Mouse (Mus musculus) lung, postnatal 4 days (tissue): ENCODE measurements at regions not wholly inside any gene's neighbourhood (a gene's known extent, or its start where the extent isn't known, plus 50 kb on each side); places are given as distances from the start of the nearest gene placed in this dataset.
"Not testable (repeated sequence)": the region's sequence is repeated elsewhere in the genome, so short reads cannot be mapped to it uniquely, and the experiment has no call there.

ENCODE experiments used
- DNase-seq, 2 experiments: peaks; one replicate each; pipeline ENCODE4 v3.0.0; 2021

DNA sequence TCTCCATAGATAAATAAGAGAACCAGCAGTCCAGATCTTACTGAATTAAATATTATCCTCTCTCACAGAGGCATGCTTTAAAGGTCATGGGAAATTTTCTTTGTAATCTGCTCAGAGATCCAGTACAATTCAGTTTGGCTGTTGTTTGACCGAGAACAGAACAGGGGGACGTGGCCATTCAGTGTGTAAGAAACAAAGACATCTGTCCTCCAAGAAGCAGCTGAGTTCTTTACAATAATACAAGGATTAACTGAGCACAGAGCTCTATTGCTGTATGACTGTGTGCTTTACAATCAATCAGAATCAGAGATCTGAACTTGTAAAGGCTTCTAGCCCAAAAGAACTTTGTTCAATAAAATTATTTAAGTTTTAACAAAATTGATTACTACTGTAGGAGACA lies 287.6 kb upstream of the Cntn5 start:
- no peak for DNase-seq

DNA sequence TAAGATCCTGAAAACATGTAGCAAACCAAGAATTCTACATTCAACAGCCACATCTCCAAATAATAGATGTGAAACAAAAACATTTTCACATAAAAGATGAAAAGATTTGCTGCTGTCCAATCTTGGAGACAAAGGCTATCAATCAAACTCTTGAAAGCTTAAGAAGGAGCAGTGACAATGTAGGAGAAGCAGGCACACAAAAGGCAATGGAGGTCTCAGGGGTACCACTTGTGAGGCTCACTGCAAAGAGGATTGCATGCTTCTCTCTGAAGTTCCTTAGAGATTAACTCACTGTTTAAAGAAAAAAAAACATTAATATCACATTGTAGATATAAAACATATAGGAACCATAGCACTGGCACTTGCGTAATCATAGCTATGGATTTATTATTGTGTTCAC lies 241.2 kb upstream of the Cntn5 start:
- no peak for DNase-seq

DNA sequence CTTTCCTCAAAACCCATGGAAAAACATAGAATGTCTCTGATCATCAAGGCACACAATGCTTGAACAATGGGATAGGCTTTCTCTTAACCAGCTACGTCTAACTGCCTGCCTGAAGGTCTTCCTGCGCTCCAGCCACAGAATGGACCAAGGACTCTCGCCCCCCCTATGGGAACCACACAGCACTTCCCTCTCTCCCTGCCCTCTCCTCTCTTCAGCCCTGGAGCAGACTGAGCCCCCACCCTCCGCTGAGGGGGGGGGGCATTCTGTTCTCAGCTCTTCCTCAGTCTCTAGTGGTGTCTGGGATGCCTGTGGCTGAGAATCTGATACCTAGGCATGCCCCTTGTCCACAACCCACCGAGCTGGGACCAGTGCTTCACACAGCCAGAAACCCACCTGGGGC lies 222.3 kb upstream of the Cntn5 start:
- DNase-seq = no peak

DNA sequence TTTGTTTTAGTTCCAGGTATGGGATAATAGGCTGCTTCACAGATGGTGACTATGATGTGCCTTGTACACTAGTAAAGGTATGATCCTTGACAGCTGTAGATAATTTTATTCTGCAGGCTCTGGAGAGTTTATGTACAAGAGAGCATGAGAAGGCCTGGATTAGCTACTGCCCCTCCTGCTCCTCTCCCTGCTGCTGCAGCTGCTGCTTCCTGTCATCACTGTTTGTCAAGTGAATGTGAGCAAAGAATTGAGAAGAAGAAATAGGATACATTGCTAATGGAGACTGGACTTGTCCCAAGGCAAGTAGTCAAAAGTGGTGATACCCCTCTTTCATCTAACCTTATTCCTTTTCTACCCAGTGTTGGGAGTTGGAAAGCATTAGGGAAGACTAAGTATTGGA lies 214.6 kb upstream of the Cntn5 start:
- DNase-seq = no peak

DNA sequence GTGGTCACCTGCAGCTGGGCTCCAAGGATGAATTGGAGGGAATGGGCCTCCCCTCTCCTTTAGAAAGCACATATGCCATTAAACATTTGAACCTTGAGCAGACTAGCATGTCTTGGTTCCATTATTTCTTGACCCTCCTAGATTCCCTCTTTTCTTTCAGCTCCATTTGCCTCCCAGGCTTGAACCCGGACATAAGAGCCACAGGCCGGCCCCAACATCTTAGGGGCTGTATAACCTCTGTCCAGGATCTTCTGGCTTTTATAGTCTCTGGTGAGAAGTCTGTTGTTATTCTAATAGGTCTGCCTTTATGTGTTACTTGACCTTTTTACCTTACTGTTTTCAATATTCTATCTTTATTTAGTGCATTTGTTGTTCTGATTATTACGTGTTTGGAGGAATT lies 203.3 kb upstream of the Cntn5 start:
- not testable (repeated sequence) for DNase-seq

DNA sequence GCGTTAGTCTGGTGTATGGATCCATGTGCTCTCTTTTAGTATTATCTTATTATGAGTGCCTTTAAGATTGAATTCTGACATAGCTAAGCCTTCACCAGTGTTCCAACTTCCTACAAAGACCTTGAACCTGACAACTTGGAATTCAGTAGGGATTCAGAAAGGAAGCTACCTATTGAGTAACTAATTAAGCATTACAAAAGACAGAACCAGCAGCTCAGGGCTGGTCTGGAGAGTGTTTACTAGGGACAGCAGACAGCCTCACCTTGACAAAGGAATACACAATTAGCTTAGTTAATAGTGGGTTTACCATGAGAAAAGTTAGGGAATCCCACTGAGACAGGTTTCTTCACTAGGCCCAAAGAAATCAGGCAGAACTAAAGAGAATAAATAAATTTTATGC lies 202.6 kb upstream of the Cntn5 start:
- not testable (repeated sequence) for DNase-seq

DNA sequence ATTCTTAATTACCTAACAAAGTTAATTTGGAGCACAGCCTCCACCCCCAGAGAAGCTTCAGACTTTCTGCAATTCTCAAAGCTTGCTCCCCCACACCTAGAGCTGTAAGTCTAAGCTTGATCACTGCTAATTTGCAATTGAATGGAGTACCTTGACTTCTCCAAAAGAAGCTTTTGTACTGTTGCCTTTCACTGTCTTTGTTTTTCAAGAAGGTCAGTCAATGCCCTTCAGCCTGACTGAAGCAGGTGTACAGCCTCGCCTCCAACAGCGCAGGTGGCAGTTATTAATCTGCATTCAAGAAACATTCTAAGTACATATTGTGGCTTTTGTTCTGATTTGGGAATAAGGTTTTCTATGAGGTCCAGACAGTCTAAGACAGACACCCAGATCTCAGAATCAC lies 201.7 kb upstream of the Cntn5 start:
- DNase-seq = no peak

DNA sequence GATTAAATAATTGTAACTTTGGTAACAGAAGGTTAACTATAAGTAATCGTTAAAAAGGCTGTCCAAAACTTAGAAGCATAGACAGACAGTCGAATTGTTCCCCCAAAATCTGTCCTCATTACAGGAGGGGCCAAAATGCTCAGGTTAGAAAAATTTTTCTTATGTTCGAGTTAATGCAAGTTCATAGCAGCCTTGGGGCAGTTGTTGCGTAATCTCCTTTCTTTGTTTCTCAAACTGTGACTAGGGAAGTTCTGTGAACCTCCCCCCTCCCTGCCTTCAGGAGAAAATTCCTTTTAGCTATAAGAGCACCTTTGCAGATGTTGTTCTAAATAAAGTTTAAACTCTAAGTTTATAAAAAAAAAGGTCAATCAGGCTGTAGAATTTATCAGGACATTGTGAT lies 198.9 kb upstream of the Cntn5 start:
- DNase-seq = no peak

DNA sequence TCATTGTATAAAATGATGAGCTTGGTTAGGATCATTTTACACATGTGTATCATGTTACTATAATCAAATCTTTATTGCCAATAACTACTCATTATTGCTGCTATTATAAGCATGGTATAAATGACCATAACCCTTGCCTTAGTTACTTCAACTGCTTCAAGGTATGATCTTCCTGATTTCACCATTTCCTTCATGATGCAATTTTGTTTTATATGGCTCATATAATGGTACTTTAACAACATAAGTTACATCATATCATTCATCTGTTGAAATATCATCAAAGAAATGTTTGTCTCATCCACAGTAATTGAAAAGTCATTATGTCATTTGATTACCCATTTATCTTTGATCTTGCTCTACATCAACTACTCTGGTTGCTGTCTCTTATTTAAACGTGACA lies 188.3 kb upstream of the Cntn5 start:
- DNase-seq = no peak

DNA sequence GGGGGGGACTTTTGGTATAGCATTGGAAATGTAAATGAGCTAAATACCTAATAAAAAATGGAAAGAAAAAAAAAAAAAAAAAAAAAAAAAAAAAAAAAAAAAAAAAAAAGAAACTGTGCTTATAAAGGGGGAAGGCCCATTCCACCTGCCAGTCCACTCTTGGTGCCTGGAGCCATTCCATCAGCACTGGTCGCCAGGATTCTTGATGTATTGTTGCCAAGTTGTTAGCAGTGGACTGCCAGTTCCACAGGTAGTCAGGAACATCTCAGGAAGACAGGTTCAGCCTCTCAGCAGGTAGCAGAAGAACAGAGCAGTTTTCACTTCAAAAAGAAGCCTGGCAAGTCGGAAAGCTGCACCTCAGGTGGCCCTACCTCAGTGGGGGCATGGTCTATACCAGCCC lies 162.6 kb upstream of the Cntn5 start:
- DNase-seq = not testable (repeated sequence)

DNA sequence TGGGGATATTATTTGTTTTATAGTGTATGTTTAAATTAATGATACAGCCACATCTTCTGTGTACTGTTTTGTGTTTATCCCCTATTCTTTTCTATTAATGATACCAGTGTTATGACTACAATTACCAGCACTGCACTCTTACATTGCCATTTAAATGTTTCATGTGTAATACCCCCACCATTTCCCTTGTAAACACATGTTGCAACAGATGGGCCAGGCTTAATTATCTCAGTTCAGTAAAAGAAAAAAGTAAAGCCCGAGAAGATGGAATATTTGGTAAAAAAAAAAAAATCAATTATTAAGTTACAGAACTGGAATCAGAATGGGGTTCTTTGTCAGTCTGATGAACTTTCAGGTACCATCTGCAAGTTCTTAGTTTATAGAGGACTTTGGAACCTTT lies 158.3 kb upstream of the Cntn5 start:
- DNase-seq = no peak
